Mouse (Mus musculus): Measurements from ENCODE around the gene Arhgef25.
"Not testable (repeated sequence)": the region's sequence is repeated elsewhere in the genome, so short reads cannot be mapped to it uniquely, and the experiment has no call there.

The Arhgef25 gene

DNA sequence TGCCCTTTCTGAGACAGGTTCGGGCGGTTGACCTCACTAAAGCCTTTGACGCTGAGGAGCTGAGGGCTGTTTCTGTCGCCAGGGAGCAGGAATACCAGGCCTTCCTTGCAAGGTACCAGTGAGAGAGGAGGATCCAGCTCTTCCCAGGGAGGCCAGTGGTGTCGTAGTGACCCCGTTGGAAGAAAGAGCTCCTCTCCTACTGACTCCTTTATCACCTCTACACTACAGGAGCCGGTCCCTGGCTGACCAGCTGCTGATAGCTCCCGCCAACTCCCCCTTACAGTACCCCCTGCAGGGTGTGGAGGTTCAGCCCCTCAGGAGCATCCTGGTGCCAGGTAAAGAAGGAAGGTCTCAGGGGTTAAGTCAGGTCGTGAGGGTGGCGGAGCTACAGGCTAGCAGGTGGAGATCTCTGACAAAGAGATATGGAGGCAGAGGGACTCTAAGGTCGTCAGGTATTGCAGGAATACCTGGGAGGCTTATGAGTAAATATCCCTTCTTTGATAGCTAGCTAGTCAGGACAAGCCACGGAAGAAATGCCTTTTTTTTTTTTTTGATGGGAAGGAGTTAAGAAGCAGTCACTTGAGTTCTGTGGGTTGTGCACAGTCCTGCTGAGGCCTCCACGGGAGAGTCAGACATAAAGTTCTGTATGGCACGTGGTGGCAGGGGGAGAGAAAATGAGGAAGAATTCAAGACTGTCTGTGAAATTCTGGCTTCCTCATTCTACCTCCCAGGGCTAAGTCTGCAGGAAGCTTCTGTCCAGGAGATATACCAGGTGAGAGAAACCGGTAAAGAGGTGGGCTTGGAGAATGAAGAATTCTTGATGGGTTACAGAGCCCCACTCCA lies 22.9 kb downstream of the Arhgef25 start:
- no peak for DNase-seq (ENCODE audit: low spot score in 2 of 2)

DNA sequence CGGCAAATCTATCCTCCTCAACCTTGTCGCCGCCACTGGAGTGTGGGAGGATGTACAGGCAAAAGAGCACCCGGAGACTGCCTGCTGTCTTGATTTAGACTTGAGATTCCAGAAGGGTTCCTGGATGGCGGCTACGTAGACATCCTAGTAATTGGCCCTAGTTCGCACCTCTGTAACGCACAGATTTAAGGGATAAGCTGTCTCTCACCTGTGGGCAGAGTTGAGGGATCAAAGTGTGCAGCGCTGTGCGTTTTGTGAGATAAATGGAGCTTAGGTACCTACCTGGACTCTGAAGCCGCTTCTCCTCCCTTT lies 23.5 kb downstream of the Arhgef25 start:
- no peak for DNase-seq (ENCODE audit: low spot score in 2 of 2)

GRCm38 (mm10) chr10:127165654-127166403 lies 24.1 kb downstream of the Arhgef25 start:
- DNase-seq (ENCODE audit: low spot score in 2 of 2): peak in 1 of 2 experiments; percentile 47

- no peak for DNase-seq (ENCODE audit: low spot score in 2 of 2)
These were observed 24.6 kb downstream of the Arhgef25 start for GRCm38 (mm10) chr10:127165354-127165653.

DNA sequence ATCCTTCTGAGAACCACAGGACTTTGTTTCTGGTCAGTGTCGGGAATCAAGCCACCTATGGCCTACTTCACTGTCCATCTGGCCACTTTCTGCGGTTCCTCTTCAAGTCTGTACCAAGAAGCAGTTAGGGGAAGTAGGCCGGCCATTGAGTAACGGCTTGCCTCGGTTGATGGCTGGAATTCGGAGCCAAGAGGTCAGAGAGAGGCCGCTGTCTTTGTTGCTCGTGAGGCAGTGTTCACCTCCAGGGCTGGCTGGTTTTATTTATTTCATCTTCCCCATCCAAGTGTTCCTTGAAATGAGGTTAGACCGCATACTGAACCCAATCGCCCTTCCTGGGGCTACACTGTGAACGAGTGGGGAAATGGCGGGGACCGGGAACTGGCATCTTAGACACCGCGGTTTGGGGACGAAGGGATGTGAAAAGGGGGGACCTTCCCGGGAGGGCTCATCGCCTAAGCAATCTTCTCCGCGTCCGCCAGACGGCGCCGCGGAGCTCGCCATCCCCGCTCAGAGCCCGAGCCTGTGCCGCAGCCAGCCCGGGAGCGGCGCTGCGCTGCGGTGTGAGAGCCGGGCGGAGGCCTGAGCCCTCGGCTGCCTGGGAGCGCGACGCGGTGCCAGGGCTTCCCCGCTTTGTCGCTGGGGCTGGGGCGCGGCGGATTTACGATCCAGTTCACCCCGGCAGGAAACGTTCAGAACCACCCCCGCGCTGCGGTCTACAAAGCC lies 25.1 kb downstream of the Arhgef25 start, which contains the start of gene B4galnt1:
TSS of gene B4galnt1 (plus strand) at position 595 of the 723 bp plus-strand sequence.
- peak in 1 of 2 experiments; percentile 79 for DNase-seq (ENCODE audit: low spot score in 2 of 2)

DNA sequence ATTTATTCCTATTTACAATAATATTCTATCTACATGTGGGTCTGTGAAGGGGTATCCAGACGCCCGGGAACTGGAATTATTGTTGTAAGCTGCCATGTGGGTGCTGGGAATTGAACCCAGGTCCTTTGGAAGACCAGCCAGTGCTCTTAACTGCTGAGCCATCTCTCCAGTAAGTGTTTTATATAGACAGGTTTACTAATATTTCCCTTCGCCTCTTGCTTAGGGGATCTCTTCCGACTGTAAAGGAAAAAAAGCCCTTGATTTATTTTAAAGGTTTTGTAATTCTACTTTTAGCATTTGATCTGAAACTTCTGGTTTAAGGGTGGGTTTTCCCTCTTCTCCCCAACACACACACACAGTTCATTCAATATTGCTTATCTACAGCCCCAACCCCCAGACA lies 25.7 kb downstream of the Arhgef25 start:
- DNase-seq (ENCODE audit: low spot score in 2 of 2): no peak

DNA sequence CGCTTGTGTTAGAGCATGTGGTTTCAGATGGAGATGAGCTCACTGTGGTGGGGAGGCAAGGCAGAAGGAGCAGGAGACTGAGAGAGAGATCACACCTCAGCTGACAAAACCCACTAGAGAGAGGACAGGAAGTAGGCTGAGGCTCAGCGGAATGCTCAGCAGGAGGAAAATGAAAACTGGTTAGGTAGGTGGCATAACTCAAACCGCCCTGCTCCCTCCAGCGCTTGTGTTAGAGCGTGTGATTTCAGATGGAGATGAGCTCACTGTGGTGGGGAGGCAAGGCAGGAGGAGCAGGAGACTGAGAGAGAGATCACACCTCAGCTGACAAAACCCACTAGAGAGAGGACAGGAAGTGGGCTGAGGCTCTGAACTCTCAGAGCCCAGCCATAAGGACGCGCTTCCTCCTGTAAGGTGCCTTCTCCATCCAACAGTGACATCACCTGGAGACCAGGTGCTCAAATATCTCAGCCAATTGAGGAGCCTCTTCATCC lies 27.1 kb downstream of the Arhgef25 start:
- peak in 1 of 2 experiments; percentile 56 for DNase-seq (ENCODE audit: low spot score in 2 of 2)

DNA sequence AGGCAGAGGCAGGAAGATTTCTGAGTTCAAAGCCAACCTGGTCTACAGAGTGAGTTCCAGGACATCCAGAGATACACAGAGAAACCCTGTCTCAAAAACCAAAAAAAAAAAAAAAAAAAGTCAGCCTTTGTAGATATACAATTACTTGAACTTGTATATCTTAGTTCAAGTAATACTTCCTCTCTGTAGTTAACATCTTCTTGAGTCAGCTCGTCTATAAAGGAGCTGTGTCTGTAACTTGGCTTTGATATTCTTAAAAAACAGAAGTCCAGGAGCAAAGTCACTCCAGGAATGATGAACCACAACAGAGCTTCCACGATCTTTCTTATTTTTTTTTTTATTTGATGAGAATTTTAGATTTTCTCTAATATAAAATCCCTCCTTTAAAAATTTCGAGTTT lies 29.2 kb downstream of the Arhgef25 start:
- DNase-seq (ENCODE audit: low spot score in 2 of 2): no peak

- DNase-seq (ENCODE audit: low spot score in 2 of 2): peak in 1 of 2 experiments; percentile 45
These were observed 29.8 kb downstream of the Arhgef25 start for GRCm38 (mm10) chr10:127160081-127160480.

DNA sequence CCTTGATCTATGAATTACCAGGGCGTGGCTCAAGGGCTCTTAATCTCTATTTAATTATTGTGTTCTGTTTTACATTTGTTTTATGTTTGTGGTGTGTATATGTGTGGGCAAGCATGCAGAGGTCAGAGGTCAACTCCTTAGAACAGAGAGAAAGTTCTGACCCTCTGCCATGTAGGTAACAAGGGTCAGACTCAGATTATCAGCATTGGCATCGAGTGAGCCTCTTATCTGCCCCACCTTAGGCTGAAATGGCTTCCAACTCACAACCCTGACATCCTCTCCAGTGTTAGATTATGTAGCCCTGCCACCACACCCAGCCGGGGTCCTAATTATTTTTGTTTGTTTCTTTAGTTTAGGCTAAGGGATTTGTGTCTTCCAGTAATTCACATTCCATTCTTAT lies 31.4 kb downstream of the Arhgef25 start:
- DNase-seq (ENCODE audit: low spot score in 2 of 2): no peak

GRCm38 (mm10) chr10:127156511-127156910 lies 33.4 kb downstream of the Arhgef25 start:
- DNase-seq (ENCODE audit: low spot score in 2 of 2): no peak

DNA sequence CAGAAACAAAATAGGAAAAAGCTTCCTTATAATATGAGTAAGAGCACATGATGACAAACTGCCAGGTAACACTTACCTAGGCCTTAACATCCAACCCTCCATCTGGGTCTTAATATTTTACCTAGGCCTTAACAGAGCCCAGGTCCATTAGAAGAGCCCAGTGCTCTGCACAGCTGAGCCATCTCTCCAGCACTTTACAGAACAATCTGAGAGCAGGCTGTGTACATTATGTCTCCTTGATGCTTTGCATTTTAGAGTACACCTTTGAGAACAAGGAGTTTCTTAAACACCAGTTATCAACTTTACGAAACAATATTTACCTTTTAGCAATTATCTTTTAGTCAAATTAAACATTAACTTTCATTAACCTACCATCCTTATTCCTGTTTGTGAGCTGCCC lies 33.8 kb downstream of the Arhgef25 start:
- DNase-seq (ENCODE audit: low spot score in 2 of 2): no peak

- DNase-seq (ENCODE audit: low spot score in 2 of 2): no peak
These were observed 35.2 kb downstream of the Arhgef25 start for GRCm38 (mm10) chr10:127154652-127155051.

GRCm38 (mm10) chr10:127154241-127154640 lies 35.6 kb downstream of the Arhgef25 start:
- no peak for DNase-seq (ENCODE audit: low spot score in 2 of 2)

DNA sequence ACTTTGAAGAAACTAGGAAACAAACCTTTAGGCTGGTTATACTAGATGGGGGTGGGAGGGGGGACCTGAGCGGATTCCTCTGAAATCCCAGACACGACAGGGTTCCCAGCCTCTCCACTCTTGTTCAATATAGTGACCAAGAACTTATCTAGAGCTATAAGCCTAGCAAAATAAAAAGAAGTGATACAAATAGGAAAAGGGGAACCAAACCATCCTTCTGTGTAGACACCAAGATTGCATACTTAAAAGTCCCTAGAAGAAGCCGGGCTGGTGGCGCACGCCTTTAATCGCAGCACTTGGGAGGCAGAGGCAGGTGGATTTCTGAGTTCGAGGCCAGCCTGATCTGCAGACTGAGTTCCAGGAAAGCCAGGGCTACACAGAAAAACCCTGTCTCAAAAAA lies 36.6 kb downstream of the Arhgef25 start:
- DNase-seq (ENCODE audit: low spot score in 2 of 2): no peak

DNA sequence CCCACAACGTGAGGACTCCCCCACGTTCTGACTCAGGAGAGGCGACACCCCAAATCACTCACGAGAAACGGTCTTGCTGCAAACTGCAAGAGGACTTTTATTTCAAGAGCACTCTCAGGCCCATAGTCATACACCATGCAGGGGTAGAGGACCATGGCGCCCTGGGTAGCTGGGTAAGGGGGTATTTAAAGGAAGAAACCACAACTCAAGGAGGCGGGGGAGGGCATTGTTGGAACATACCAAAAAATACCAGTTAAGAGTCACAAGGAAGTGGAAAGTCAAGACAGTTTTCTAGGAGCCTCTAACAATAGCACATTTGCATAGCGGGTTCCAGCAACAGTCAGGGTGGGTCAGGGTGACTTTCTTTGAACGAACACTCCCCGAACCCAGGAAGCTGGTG lies 37.3 kb downstream of the Arhgef25 start:
- DNase-seq (ENCODE audit: low spot score in 2 of 2): not testable (repeated sequence)

DNA sequence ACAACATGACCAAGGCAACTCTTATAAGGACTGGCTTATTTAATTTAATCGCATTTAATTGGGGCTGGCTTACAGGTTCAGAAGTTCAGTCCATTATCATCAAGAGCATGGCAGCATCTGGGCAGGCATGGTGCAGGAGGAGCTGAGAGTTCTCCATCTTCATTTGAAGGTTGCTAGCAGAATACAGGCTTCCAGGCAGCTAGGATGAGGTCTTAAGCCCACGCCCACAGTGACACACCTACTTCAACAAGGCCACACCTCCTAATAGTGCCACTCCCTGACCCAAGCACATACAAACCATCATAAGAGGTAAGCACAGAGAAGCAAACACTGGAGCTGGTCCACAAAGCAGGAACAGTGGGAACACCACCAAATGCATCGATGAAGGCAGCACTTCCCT lies 38.6 kb downstream of the Arhgef25 start:
- not testable (repeated sequence) for DNase-seq (ENCODE audit: low spot score in 2 of 2)

GRCm38 (mm10) chr10:127150471-127150872 lies 39.4 kb downstream of the Arhgef25 start:
- no peak for DNase-seq (ENCODE audit: low spot score in 2 of 2)

DNA sequence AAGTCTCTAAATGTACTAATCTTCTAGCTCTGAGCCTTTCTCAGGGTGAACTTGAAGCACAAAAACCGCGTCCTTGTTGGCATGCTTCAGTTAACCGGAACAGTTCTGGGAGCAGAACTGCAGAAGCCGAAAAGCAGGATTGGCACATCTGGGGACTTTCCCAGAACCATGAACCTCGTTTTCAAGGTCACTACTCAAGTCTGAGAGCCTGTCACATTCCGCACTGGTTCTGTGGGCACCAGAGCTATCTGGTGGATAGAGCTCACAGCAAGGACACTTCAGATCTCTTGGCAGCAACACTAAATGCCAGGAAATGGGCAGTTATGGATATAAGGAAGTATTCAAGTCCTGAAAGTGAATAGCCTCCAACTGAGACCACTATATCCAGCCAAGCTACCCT lies 42.7 kb downstream of the Arhgef25 start:
- DNase-seq (ENCODE audit: low spot score in 2 of 2): no peak

- no peak for DNase-seq (ENCODE audit: low spot score in 2 of 2)
These were observed 44.6 kb downstream of the Arhgef25 start for GRCm38 (mm10) chr10:127145303-127145702.

DNA sequence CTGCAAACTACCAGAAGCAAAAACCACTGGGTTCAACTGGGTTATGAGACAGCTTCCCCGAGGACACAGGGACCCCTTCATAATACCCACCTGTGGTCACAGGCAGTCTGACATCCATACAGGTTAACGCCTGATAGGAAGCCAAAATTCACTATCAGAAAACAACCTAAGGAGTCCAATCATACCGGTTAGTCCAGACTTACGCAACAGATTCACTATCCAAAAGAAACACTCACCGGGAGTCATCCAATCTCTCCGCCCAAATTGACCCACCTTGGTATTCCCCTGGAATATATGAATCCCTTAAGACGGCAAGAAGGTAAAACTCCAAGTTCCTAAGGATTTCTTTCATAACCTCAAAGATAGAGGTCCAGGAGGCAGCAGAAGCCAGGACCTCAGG lies 45.3 kb downstream of the Arhgef25 start:
- no peak for DNase-seq (ENCODE audit: low spot score in 2 of 2)

DNA sequence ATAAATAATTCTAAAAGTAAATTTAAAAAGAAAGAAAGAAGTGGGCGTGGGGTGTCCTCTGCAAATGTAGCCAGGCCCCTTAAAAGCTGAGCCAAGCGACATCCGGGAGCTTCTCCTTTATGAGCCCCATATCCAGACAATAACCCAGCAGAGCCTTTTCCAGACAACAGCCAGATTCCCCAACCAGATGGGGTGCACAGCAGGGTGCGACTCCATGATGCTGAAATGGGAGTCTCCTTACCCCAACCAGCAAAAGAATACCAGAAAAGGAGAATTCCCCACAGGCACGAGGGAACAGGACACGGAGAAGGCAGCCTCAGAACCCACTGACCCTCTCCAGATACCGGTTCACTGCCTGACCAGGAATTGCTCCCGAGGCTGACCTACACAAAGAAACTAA lies 46.7 kb downstream of the Arhgef25 start:
- DNase-seq (ENCODE audit: low spot score in 2 of 2): no peak

All from left cerebral cortex, adult 9 months (tissue).